Mouse (Mus musculus): ENCODE results near the gene Ankrd66.

Ankrd66 gene

GRCm38 (mm10) chr17:43543539-43543938, at the start of gene Ankrd66:
TSS of gene Ankrd66 (minus strand) at chr17:43543639.
- DNase-seq (ENCODE audit: low read depth in 2 of 2, low spot score in 2 of 2) = no peak

- no peak for DNase-seq (ENCODE audit: low read depth in 2 of 2, low spot score in 2 of 2)
Measured at GRCm38 (mm10) chr17:43592296-43593291, 49.2 kb upstream of the Ankrd66 start.

DNA sequence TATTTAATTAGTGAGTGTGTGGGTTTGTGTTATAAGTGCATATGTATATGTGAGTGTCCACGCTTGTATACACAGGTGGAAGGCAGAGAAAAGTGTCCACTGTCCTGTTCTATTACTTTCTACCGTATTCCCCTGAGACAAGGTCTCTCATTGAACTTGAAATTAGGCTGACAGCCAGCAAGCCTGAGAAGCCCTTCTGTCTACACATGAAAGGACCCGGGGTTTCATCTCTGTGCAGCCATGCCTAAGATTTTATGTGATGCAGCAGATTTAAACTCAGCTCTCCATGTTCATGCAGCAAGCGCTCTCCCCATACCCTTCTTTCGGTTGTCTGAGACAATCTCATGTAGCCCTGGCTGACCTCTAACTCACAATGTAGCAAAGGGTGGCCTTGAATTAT, 47.1 kb upstream of the Ankrd66 start:
- DNase-seq (ENCODE audit: low read depth in 2 of 2, low spot score in 2 of 2) = no peak

GRCm38 (mm10) chr17:43589750-43590149, 46.3 kb upstream of the Ankrd66 start:
- DNase-seq (ENCODE audit: low read depth in 2 of 2, low spot score in 2 of 2) = no peak

GRCm38 (mm10) chr17:43587278-43587677, 43.8 kb upstream of the Ankrd66 start:
- no peak for DNase-seq (ENCODE audit: low read depth in 2 of 2, low spot score in 2 of 2)

DNA sequence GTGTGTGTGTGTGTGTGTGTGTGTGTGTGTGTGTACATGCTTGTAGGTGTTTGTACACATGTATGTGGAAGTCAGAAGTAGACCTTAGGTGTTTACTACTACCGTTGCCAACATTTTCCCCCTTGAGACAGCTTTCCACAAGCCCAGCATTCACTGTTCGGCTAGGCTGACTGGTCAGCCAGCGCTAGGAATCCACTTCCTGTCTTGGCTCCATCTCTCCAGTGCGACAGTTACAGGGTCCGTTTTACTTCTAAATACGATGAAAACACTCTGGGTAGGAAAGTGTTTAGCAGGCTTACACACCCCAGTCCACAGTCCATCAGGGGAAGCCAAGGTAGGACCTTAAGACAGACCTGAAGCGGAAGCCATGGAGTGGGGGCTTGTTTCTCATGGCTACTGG, 41.3 kb upstream of the Ankrd66 start:
- no peak for DNase-seq (ENCODE audit: low read depth in 2 of 2, low spot score in 2 of 2)

DNA sequence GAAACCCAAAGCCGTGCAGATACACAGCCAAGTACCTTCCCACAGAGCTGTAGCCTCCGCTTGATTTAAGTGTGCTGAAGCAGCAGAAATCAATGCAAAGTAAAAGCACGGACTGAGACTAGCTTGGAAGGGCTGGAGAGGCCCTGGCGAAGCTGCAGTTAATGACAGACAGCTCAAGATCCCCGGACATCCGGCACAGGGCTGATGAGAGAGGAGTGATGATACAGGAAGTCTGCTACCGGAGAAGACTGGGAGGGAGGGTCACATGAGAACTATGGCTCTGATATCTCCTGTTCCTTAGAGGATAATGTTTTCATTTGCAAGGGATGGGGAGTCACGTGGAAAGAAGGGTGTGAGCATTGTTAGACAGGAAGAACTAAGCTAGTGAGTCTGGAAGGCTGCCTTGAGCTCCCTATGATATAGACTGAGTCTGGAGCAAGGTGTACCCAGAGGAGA, 37.6 kb upstream of the Ankrd66 start:
- no peak for DNase-seq (ENCODE audit: low read depth in 2 of 2, low spot score in 2 of 2)

DNA sequence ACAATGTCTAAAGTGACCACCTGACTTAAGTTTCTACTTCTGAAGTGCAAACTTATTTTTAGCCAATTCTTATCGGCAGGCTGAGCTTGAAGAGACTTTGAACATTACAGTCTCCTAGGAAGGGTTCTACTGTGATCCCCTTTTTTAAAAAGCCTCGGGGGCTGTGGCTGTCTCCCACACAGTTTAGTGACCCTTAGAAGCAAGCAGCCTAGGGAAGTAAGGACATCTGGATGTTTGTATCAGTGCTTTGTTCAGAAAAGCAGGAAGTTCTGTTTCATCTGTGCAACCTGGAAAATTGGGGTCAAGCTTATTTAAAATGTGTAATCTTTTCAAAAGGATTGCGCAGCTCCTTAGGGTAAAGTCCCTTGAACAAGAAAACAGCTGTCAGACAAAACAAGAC, 37.0 kb upstream of the Ankrd66 start:
- no peak for DNase-seq (ENCODE audit: low read depth in 2 of 2, low spot score in 2 of 2)

DNA sequence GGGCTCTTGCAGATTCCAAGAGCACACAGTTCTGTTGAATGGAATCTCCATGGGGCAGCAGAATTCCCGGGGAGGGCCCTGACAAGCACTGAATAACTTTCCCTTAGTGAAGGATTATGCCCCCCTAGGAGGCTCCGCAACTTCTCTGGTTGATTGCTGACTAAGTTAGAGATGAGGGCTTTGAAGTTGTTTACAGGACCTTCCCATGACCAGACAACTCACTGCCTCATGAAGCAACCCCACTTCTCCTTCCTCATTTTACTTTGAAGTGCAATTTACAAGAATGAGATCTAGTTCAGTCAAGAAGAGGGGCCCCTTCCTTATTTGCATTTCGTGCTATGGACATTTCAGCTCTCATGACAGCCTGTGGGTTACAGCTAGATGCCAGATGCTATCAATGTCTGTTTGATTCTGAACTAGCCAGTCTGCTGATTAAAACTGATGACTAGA, 30.2 kb upstream of the Ankrd66 start:
- no peak for DNase-seq (ENCODE audit: low read depth in 2 of 2, low spot score in 2 of 2)

GRCm38 (mm10) chr17:43569287-43569686, 25.8 kb upstream of the Ankrd66 start:
- no peak for DNase-seq (ENCODE audit: low read depth in 2 of 2, low spot score in 2 of 2)

DNA sequence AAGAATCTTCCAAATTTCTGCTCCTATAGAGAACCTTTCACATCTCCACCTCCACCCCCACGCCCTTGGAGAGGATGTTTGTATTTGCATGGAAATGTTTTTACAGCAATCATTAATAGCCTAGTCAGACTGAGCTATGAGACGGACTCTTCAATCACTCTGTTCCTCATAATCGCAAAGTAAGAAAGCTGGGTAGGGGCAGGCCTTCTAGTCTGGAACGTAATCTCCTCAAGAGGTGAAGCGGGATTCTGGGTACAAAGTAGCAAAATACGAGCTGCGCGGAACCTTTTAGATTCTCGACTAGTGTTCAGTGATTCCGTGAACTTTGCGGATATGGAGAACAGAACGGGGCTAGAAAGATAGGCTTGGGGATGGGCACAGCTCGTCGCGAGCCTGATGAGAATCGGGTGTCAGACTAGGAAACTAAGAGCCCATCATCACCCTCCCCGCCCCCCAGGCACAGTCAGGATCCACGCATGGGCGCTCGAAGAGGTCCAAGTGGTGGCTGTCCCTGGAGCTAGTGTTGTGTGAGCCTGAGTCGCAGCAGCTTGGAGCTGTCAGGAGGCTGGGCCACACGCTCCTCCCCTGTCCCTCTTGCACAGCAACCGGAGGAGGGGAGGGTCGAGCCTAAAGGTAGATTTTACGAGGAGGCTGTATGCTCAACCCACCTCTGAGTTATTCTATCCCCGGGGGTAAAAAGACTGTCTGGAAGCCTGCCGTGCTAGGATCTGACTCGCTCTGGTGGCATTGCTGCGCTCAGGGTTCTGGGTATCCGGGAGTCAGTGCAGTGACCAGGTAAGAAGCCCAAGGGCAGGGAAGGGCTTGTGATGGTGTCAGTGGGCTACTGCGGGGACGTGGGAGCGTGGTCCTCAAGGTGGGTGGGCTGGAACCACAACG, 24.8 kb upstream of the Ankrd66 start, which contains the start of gene Pla2g7:
Pla2g7 (plus strand) TSS at position 107 of the 897 bp plus-strand sequence.
- no peak for DNase-seq (ENCODE audit: low read depth in 2 of 2, low spot score in 2 of 2)

GRCm38 (mm10) chr17:43567593-43567991, 24.2 kb upstream of the Ankrd66 start:
- DNase-seq (ENCODE audit: low read depth in 2 of 2, low spot score in 2 of 2) = no peak

- DNase-seq (ENCODE audit: low read depth in 2 of 2, low spot score in 2 of 2) = no peak
Measured at GRCm38 (mm10) chr17:43563192-43563987, 20.0 kb upstream of the Ankrd66 start.

DNA sequence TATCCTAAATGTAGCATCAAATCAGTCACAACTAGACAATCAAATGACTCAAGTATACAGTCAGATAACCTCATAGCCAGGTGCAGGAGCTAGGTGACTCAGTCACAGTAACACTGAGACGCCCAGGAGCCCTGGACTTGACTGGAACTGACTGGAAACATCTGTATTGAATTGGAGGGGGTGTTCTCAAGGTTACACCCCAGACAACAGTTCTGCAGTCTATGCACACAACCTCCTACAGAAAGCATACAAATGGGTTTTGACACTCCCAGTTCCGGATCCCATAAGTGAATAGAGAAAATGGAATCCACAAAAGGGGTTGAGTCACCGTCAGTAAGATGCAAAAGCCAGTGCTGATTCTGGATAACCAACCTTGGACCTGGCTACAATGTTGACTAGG, 15.2 kb upstream of the Ankrd66 start:
- DNase-seq (ENCODE audit: low read depth in 2 of 2, low spot score in 2 of 2) = no peak

DNA sequence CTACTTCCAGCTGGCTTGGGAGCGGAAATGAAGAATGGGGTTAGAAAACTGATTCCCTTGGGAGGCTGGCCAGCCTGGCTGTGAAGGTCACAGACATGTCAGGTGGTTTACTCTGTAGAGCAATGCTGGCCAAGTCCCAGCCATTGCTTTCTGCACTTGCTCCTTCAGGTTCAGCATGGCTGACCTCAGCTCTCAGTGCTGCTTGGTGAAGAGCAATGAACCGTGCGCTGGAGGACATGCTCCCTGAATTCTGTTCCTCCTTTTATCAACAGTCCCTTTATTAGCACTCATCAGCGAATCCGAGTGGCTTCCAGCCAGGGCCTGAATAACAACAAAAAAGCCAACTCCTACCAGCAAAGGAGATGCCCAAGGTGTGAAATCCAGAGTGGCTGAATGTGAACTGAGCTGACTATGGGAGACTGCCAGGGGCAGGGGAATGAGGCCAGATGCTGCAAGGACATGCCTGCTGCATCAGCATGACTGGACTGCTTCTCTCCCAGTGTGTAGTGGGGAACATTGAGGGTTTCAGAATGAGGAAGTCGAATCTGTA, 14.2 kb upstream of the Ankrd66 start:
- DNase-seq (ENCODE audit: low read depth in 2 of 2, low spot score in 2 of 2) = no peak

DNA sequence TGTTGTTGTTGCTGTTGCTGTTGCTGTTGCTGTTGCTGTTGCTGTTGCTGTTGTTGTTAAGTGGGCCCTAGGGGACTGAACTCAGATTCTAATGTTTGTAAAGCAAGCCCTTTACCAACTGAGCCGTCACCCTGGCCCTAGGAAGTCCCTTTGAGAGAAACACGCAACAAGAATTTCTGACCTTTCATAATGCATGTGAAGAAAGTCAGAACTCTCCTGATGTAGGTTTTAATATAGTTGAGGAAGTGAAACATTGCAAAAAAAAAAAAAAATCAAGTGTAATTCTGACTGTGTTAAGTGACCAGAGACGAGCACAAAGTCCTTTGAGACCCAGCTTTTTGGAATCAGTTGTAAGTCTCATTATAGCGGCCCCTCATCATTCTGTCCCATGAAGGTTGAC, 13.7 kb upstream of the Ankrd66 start:
- no peak for DNase-seq (ENCODE audit: low read depth in 2 of 2, low spot score in 2 of 2)

- DNase-seq (ENCODE audit: low read depth in 2 of 2, low spot score in 2 of 2) = no peak
Measured at GRCm38 (mm10) chr17:43554516-43555403, 11.3 kb upstream of the Ankrd66 start.

- no peak for DNase-seq (ENCODE audit: low read depth in 2 of 2, low spot score in 2 of 2)
Measured at GRCm38 (mm10) chr17:43551122-43551630, 7.7 kb upstream of the Ankrd66 start.

GRCm38 (mm10) chr17:43544040-43544439, 601 bp upstream of the Ankrd66 start:
- DNase-seq (ENCODE audit: low read depth in 2 of 2, low spot score in 2 of 2) = no peak

Measured in CD8-positive naive resting alpha-beta T cell, adult 2 months (primary cell).